Mouse (Mus musculus) layer of hippocampus, adult 18-20 months (tissue): ENCODE measurements around the gene Saysd1. TPM values are rescaled to one million over a fixed set of nuclear protein-coding genes. Genes with fewer than 3 reads are reported as not detected.
A peak's percentile ranks its signal among the peaks of the same experiment; 100 is the strongest.

Experiments used
- DNase-seq, 2 experiments: peaks; one replicate each; pipeline ENCODE4 v3.0.0; 2022; ENCODE audit warnings: low spot score in 2 of 2
- long read RNA-seq: library from polyadenylated mRNA; stranded (forward); transcript quantifications from one replicate; pipeline ENCODE4 v2.0.0, GENCODE M21; 2021
- total RNA-seq, 2 experiments: library from RNA; stranded (reverse); gene quantifications; 2 replicates each; pipeline ENCODE4 v1.2.3; 2021

The Saysd1 gene
- total RNA-seq: 1 to 10 TPM; 3.8 to 4.2 TPM
- long read RNA-seq, transcript Saysd1-201 (2 exons, 2,315 nt): major isoform, 9 of 9 reads
- long read RNA-seq, partial matches to known transcripts: 0 of 9 reads
- long read RNA-seq, other reads (novel, unspliced or antisense): 0 of 9 reads

DNA sequence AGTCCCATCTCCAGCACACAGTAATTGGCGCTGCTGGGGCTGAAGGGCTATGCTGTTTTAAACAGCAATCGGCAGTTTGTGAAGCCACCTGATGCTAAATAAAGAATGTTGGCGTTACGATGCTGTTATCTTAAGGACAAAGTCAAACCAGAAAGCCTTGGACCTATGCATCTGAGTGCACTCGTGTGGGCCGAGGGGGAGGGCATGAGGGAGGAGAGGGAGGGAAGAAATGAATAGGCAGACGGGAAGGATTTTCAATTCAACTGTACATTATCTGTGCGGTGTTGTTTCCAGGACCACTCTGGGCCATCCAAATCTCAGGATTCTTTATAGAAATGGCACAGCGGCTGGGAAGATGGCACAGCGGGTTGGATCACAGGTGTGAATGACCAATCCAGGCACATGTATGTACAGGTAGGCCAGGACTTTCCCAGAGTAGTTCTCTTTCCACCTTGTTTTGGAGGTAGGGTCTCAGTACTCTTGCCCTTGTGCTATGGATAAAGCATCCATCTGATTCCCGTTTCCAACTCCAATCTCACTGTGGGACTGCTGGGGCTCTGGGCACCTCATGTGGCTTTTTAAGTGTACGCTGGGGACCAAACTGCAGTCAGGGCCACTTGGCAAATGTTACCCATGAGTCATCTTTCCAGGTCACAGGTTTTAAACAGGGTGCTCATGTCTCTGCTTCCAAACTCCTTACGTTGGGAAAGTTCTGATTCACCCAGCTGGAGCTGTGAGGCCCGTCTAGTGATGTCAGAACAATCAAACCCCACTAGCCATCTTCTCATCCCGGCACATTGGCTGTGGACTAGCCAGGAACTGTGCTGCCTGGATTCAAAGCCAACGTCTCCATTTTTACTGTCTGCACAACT lies at the start of gene Saysd1:
TSS of gene Saysd1 (minus strand) at position 51 of the 872 bp plus-strand sequence.
- DNase-seq: no peak

DNA sequence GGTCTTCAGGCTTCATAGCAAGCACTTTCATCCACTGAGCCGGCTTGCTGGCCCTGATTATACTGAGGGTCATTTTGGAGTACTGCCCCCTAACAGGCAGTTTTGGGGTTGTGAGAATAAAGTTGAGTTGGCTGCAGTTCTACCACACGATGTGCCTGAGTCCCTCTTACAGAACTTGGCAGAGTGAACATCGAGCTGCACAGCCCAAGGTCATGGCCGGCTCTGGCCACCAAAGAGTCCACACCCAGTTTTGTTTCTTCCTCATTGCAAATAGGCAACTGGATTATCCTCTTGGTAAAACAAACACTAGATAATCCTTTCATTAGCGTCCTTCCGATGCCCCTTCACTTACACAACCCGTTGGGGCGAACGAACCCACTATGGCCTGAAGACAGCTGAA lies 47.1 kb upstream of the Saysd1 start:
- DNase-seq: no peak

DNA sequence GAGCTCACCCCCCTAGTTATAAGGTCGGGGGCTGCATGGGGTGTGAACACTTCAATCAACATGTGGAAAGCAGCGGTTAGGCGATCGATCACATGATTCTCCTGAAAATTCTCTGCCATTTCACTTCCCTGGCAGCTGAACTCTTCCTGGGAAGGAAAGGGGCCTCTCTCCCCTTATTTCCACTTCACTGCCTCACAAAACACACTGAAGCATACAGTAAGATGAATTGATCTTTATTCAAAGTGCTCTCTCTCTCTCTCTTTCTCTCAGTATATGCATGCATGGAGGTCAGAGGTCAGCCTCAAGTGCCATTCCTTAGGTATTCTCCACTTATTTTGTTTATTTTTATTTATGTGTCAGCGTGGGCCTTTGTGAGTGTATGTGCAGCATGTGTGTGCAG lies 45.4 kb upstream of the Saysd1 start:
- DNase-seq: no peak

DNA sequence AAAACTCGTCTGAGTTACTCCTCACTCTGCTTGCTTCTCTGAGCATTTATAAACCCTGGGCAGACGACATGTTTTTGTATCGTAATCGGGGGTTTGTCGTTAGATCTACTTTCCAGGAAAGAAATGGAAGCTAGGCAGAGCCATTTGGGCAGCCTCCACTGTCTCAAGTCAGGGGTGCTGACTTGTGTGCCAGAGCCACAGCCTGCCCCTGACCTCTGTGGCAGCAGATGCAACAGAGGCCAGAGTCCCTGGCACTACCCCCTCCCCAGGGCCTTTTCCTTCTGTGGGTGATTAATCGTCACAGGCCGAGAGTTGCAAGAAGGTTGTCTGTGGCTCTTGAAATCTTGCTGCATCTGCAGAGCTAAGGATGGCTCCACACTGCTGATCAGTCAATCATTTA lies 44.3 kb upstream of the Saysd1 start:
- no peak for DNase-seq

DNA sequence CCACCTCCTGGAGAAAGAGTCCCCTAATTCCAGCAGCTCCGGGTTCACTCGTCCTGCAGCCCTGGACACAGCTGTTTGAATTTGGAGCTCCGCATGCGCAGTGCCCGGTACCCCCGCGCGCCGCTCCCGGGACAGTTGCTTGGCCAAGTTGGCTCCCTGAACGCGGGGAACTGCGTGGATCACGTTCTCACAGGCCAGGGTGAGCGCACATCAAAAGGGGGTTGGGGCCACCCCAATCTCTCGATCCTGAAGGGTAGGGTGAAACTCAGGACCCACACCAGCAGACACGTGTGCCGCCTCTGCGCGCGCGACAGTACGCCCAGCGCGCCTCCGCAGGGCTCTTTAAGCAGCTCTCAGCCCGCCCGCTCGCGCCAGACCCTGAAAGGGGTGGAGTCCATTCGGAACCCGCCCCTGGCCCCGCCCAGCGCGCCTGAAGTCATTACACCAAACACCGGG lies 43.2 kb upstream of the Saysd1 start, which contains the start of gene Kcnk5:
TSS of gene Kcnk5 (minus strand) at position 344 of the 456 bp plus-strand sequence.
- DNase-seq: peak; percentile 37 to 61

DNA sequence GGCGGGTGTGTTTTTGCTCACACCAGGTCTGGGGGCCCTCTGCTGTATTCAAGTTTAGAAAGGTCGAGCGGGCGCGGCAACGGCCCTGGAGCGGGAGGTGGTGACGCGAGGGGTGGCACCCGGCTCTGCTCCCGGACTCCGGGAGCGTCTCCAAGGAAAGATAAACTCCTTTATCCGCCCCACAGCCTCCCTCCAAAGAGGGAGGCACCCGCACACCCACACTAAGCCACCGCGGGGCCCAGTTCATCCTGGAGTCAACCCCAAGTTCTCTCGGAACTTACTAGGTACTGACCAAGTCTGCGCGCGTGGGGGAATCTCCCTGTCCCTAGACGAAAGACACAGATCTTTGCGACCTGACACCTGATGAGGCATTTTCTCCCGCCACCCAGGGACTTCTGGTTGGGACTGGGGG lies 42.4 kb upstream of the Saysd1 start:
- DNase-seq: no peak

DNA sequence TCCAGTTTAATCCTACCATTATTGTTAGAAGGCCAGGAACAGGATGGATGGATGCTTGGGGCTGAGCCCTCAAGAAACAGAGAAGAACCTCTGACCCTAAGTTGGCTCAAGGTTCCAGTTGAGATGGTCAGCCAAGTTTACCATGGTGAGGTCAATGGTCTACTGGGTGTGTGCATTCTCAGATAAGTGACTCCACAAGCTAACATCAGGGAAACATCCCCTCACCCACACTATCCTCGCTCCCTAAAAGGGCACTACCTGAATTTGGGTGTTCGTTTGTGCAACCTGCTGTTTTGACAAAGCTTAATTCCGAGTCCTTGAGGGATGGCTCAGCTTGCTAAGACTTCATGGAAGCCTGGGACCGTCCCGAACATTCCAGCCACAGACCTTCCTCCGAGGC lies 42.0 kb upstream of the Saysd1 start:
- DNase-seq: no peak

DNA sequence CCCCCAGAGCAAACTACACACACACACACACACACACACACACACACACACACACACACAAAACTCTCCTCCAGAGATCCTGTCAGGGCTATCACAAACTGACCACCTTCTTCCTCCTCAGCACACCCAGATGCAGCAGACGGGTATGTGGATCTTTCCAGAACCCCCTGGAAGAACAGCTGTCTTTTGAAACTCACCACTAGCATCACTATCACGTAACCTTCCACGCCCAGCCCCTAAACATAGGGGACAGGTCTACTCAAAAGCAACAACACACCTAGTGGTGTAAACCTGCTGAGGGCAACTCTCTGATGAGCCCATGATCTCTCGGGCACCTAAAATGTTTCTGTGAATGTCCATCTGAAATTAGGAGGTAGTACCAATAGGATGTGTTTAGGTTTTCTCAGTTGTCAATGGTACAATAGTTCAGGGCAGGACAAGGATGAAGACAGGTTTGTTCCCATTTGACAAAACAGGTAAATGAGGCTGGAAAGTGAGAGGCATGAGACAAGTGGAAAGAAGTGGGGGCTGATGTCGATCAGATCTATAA lies 41.5 kb upstream of the Saysd1 start:
- DNase-seq: no peak

DNA sequence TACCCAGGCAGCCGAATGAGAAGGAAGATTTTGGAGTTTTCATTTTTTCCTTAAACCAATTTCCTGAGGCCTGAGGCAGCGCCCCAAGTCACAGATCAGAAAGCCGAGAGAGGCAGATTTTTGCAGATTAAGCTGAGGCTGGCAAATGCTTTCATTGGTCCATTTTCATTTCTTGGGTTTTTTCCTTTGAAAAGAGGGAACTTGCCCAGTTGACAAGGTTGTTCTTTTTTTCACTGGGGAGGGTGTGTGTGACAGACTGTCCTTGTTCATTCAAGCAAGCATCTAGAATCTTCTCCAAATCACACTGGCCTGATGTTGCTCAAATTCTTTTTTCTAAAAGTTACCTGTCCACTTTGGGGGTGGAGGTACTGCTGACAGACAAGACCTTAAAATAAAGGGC lies 40.7 kb upstream of the Saysd1 start:
- DNase-seq: no peak

DNA sequence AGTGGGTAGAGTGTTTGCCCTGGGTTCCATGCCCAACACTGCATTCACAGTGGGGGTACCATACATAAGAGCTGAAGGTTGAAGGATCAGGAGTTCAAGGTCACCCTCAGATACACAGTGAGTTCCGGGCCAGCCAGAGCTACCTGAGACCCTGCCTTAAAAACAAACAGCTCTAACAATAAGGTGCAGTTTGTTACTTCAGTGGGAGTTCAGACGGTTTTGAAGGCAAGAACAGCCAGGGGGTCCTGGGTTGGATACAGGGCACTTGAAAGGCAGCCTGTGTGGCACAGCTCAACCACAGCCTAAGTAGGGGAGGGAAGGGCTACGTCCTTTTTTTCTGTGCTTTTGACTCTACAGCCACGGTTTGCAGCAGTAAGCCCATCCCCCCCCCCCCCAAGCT lies 40.3 kb upstream of the Saysd1 start:
- DNase-seq: no peak

DNA sequence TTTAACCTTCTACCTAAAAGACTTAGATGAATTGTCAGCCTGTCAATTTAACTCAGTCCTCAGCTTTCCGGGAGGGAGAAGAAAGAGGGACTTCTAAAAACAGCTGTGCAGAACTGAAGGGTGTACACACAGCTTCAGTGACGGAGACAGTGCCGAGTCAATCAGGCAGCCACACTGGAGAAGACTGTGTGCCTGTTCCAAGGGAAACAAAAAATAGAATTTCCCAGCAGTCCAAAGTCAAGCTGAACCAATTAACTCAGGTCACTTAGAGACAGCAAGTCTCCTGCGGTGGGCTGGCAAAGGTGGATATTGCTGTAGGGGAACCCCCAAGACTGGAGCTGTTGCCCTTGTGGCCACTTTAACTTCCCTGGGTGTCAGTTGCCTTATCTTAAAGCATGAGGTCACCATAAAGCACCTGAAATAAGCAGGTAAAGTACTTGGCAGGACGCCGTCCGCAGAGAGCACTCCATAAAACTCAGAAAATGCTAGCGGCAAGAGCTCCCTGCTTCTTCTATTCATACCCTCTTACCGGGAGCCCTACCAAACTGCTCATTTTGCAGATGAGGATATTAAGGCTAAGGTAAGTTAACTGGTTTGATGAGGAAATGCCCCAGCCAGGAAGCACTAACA lies 39.3 kb upstream of the Saysd1 start:
- no peak for DNase-seq

DNA sequence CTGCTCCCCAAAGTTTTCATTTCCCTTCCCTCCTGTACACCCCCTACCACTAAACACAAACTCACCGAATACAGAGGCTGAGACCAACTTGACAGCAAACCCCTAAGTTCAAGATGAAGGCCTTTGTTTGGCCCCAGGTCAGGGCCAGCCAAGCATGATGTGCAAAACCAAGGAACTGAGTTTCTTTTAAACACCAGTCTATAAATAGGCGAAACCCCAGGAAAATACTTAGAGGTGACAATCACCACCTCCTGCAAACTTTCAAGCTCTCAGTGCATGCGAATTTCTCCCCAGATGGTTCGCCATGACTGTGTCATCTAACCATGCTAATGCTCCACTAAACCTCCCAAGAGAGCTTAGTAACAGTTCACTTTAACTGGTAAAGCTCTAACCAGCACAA lies 37.4 kb upstream of the Saysd1 start:
- no peak for DNase-seq

DNA sequence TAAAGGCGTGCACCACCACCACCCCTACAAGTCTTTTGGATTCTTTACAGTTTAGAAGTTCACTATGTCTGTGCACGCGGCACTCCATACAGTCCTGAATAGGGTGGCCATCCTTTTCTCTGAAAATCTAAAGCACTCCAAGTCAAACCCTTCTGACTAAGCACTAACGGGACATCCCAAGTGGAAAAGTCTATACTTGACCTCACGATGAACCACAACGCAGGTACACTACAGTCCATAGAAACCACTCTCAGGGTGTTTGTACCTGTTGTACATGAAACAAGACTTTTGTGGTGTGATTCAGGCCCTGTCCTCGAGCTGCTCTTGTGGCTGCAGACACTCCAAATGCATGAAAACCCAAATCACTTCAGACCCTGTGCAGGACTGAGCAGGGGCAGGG lies 36.8 kb upstream of the Saysd1 start:
- DNase-seq: no peak

DNA sequence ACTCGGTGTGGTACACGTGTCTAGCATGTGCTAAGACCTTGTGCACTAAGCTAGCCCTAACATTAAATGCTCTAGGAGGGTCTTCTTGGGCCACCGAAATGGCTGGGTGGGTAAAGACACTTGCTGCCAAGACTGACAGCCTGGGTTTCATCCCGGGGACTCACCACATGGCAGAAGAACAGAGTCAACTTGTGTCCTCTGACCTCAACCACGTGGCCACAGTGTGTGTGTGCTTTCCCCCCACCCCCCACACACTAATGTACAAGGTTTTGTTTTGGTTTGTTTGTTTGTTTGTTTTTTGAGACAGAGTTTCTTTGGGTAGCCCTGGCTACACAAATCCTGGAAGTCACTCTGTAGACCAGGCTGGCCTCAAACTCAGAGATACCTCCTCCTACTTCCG lies 36.4 kb upstream of the Saysd1 start:
- no peak for DNase-seq

DNA sequence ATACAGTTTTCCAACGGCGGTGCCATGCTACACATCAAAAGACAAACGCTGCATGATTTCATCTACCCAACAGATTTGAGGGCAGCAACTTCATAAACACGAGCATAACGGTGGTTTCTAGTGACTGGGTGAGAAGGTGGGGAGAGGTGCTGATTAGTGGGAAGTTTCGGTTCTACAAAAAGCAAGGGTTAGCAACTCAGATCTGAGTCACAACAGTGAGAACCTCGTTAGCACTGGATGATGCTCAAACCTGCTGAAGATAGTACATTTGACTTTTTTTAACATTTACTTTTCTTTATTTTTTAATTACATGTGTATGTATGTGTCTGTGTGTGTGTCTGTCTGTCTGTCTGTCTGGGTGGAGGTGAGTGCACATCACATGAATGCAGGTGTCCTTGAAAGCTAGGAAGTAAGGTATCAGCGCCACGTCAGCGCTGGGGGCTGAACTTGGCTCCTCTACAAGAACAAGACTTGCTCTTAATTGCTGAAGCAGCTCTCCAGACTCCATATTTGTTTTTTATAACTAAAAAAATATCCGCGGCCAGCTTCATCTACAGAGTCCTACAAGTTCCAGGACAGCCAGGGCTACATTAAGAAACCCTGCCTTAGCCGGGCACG lies 35.6 kb upstream of the Saysd1 start:
- no peak for DNase-seq

DNA sequence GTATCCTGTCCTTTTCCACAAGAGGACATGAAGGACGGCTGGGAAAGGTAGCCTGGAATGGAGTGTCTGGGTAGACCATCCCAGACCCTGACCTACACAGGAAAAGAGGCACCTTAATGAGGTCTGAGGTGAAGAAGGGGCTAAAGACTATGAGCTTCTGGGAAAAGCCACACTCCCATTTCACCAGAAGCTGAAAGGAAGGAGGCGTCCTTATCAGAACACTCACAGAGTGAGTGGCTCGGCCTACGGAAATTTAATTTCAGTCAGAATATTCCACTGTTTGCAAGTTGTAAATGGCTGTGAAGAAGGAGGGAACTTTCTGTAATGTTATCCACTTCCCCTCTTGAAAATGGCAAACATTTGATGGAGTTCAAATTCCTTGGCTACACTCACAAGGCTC lies 34.6 kb upstream of the Saysd1 start:
- DNase-seq: no peak

DNA sequence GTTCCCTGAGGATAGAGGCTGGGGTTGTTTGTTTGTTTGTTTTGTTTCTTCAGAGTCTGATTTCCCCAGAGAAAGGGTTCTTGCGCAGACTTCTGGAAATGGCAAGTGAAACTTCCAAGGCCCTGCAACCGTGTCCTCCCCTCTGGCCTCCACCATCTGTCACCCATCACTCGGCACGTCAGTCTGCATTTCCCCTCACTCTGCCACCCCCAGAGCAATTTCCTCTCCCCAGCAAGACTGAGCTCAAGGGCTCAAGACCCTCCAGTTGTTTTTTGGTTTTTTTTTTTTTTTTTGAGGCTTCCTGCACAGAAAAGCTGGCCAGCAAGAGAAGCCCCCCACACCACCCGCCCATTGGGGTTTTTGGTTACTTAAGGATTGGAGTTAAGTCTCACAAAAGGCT lies 34.2 kb upstream of the Saysd1 start:
- no peak for DNase-seq

DNA sequence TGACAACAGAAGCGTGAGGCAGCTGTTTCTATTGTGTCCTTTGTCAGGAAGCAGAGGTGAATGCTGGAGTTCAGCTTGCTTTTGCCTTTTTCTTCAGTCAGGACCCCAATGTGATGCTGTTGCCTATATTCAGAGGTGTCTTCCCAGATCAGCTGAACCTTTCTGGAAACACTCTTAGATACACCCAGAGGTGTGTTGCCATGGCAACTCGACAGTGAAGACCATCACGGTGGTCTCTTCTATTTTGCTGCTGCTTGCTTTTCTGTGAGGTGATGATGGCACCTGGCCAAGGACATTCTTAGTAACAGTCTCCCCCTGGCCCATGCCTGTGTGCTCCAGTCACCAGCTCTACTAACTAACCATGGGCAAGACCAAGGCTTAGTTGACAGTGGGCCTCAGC lies 33.5 kb upstream of the Saysd1 start:
- DNase-seq: no peak

DNA sequence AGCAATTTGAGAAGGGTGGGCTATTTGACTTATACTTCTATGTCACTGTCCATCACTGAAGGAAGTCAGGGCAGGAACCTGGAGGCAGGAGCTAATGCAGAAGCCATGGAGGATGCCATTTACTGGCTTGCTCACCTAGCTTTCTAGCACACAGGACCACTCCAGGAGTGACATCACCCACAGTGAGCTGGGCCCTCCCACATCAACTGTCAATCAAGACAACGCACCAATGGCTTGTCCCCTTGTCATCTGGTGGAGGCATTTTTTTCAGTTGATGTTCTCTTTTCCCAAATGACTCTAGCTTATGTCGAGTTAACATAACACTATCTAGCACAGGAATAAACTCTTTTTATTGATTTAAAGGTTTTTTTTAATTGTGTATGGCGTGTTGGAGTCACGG lies 30.9 kb upstream of the Saysd1 start:
- no peak for DNase-seq

DNA sequence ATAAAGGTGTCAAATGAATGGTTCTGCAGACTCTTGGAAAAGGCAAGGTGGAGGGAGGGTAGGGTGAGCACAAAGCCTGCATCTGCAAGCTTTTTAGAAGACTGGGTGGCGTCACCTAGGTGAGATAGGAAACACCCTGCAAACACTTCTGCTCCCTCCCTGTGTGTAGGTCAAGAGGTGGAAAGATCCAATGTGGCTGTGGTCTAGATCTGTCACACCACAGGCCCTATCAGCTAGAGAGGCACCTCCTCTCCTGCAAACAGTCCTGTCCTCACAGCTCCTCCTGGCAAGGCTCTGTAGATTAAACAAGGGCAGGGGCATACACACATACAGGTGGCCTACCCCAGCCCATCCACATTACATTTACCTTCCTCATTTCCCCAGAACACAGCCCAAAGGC lies 30.1 kb upstream of the Saysd1 start:
- DNase-seq: no peak

DNA sequence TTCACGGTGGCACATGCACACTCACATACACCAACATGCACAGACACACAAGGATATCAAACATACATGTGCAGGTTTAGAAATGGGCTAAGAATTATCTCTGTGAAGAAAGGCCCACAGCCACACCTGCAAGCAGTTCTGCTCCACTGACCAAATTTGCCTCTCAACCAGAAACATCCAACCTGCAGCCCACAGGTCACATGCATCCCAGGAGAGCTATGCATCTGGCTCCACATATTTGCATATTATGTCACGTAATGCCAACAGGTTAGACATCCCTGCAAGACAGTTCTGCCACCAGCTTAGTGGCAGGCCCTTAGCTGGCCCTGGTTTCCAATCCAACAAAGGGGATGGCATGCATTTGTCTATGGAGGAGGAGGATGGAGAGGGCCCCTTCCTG lies 29.7 kb upstream of the Saysd1 start:
- DNase-seq: no peak

DNA sequence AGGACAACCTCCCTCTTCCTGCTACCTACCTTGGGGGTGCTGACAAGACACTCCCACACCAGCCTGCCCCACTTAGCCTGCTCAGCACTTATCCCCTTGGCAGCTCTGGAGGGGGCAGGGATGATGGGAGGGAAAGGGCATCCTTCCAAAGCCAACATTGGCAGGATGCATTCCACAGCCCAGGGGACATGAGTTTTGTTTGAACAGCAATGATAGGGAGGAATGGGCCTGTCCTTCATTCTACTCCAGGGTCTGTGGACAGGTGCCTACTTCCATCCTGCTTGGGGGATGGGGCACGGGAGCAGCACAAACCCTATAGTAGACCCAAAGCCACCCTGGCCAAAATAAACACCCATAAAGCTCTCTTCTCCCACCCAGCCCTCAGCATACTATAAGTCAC lies 27.1 kb upstream of the Saysd1 start:
- DNase-seq: no peak
